Mouse (Mus musculus) sigmoid colon, adult 10 weeks (tissue): ENCODE data around the gene Gmppb. TPM values are rescaled to one million over a fixed set of nuclear protein-coding genes. Genes with fewer than 3 reads are reported as not detected.

Experiments
- polyA plus RNA-seq: library from polyadenylated mRNA; stranded (reverse); fragments of 350-450 nt; fragmentation: Illumina TruSeq; extraction: RNeasy Lipid Tissue Mini Kit (QIAGEN cat#74804); gene quantifications from one replicate; pipeline ENCODE4 v1.2.3, GENCODE M21; 2014; ENCODE audit warnings: low read depth, low replicate concordance

Gmppb gene
- polyA plus RNA-seq: 1.2 TPM

GRCm38 (mm10) chr9:108049016-108049455, at the start of gene Gmppb:
Gene Gmppb (plus strand): TSS chr9:108049242.

GRCm38 (mm10) chr9:108001922-108002770, 46.9 kb upstream of the Gmppb start, which contains the start of gene Ip6k1:
Gene Ip6k1 (plus strand): TSS chr9:108002501.

GRCm38 (mm10) chr9:108052885-108053664, 4.0 kb downstream of the Gmppb start, which contains the start of gene Amigo3:
Gene Amigo3 (plus strand): TSS chr9:108053159.

GRCm38 (mm10) chr9:108080168-108080567, 31.1 kb downstream of the Gmppb start, which contains the start of gene Mst1:
Gene Mst1 (plus strand): TSS chr9:108080436.

GRCm38 (mm10) chr9:108082988-108083431, 34.0 kb downstream of the Gmppb start, which contains the start of gene Rnf123:
Gene Rnf123 (minus strand): TSS chr9:108083346.

GRCm38 (mm10) chr9:108094184-108094941, 45.3 kb downstream of the Gmppb start, which contains the start of gene Apeh:
Gene Apeh (minus strand): TSS chr9:108094606.

Other genes with a start within 250 kb of the Gmppb start
- gene Rbm6, start 176.0 kb upstream of the Gmppb start, polyA plus RNA-seq: 211 TPM
- gene Mon1a, start 161.1 kb upstream of the Gmppb start, polyA plus RNA-seq: not detected
- 2.0 TPM for gene Mst1r, start 142.4 kb upstream of the Gmppb start, polyA plus RNA-seq
- not detected for gene Actl11, start 120.8 kb upstream of the Gmppb start, polyA plus RNA-seq
- not detected for gene Camkv, start 113.6 kb upstream of the Gmppb start, polyA plus RNA-seq
- 0.32 TPM for gene Traip, start 99.1 kb upstream of the Gmppb start, polyA plus RNA-seq
- gene Uba7, start 73.7 kb upstream of the Gmppb start, polyA plus RNA-seq: 4.6 TPM
- gene Gm20661, start 66.2 kb upstream of the Gmppb start, polyA plus RNA-seq: 0.47 TPM
- not detected for gene Inka1, start 63.4 kb upstream of the Gmppb start, polyA plus RNA-seq
- not detected for gene Cdhr4, start 56.7 kb upstream of the Gmppb start, polyA plus RNA-seq
- not detected for gene Gm20662, start 52.9 kb upstream of the Gmppb start, polyA plus RNA-seq
- gene Ip6k1, start 46.7 kb upstream of the Gmppb start, polyA plus RNA-seq: 21.5 TPM
- 0.28 TPM for gene Amigo3, start 3.9 kb downstream of the Gmppb start, polyA plus RNA-seq
- gene Mst1, start 31.2 kb downstream of the Gmppb start, polyA plus RNA-seq: not detected
- gene Rnf123, start 34.1 kb downstream of the Gmppb start, polyA plus RNA-seq: 0.60 TPM
- 24.7 TPM for gene Apeh, start 45.4 kb downstream of the Gmppb start, polyA plus RNA-seq
- gene Bsn, start 141.1 kb downstream of the Gmppb start, polyA plus RNA-seq: 0.79 TPM
- gene Dag1, start 214.7 kb downstream of the Gmppb start, polyA plus RNA-seq: 38.0 TPM
- gene Nicn1, start 241.2 kb downstream of the Gmppb start, polyA plus RNA-seq: 13.2 TPM
- gene Amt, start 247.6 kb downstream of the Gmppb start, polyA plus RNA-seq: 4.4 TPM